Comparison of ENCODE assay signal across 12 mouse cellular contexts in genomic region chr19:32199861-32200574, GRCm38 (mm10).
DNase-seq lines count a peak whose midpoint lies in the region; ATAC-seq and TF ChIP-seq lines count a peak whose summit lies in the region.
"Had no signal": no experiment of that assay in that cellular context is flagged by ENCODE, and none has a peak within 500 bp of the region (broad histone marks: within the 10 kb centered on the region; RNA-seq: fewer than 3 reads in every experiment).

No protein-coding gene starts in this region.

- no peaks in the 10 kb centered on the region for H3K9me3 ChIP-seq in heart, embryonic 12.5 days (replicated peaks)
- no peaks in the 10 kb centered on the region for H3K9me3 ChIP-seq in kidney, postnatal 0 days (replicated peaks; ENCODE audit: low read length)
- H3K9me3 ChIP-seq: G1E had no signal

- DNase-seq in heart, adult 11 months: peak; percentile 88
- DNase-seq in kidney, postnatal 0 days (ENCODE audit: low spot score): no peak
- DNase-seq in kidney, postnatal 36 days: no peak
- no peak for DNase-seq in T-cell, adult 2 months (ENCODE audit: low spot score)
- no peak for DNase-seq in neural tube, embryonic 10.5 days (ENCODE audit: extremely low spot score, low spot score)
- DNase-seq: adrenal gland, postnatal 10 days; embryo, embryonic 11 days had no signal

- no peak for ATAC-seq in heart, embryonic 12.5 days (ENCODE audit: insufficient number of reproducible peaks, low FRiP score)
- no peak for ATAC-seq in kidney, postnatal 0 days (replicated peaks; ENCODE audit: low FRiP score, low read depth)
- peak; percentile 57 for ATAC-seq in granulocyte monocyte progenitor cell, adult 5-6 weeks (replicated peaks; ENCODE audit: poor library complexity, severe bottlenecking)
- peak; percentile 61 for ATAC-seq in megakaryocyte progenitor cell, adult 5-6 weeks (replicated peaks; ENCODE audit: poor library complexity)
- ATAC-seq: hindbrain, postnatal 0 days had no signal

- 54% methylated on average over 4 of the region's 4 CpGs for WGBS in heart, embryonic 12.5 days
- WGBS in kidney, postnatal 0 days: 64% methylated on average over 4 of the region's 4 CpGs

- no peak overlapping the region for H3K9ac ChIP-seq in heart, embryonic 12.5 days
- no peak overlapping the region for H3K9ac ChIP-seq in kidney, postnatal 0 days (ENCODE audit: low read depth, low read length)

- H3K27ac ChIP-seq in heart, embryonic 12.5 days (ENCODE audit: poor library complexity, severe bottlenecking): no peak overlapping the region
- no peak overlapping the region for H3K27ac ChIP-seq in kidney, postnatal 0 days
- H3K27ac ChIP-seq: hindbrain, postnatal 0 days had no signal

- TF ChIP-seq CTCF in kidney, postnatal 0 days (IDR thresholded peaks at IDR 0.05; ENCODE audit: low read depth): peak; percentile 15; the same call in 1 of the 2 replicates

- no peak overlapping the region for H3K4me2 ChIP-seq in heart, embryonic 12.5 days
- H3K4me2 ChIP-seq in kidney, postnatal 0 days (ENCODE audit: low read length): no peak overlapping the region

- no peak overlapping the region for H3K4me3 ChIP-seq in heart, embryonic 12.5 days
- H3K4me3 ChIP-seq in kidney, postnatal 0 days (replicated peaks; ENCODE audit: low read depth, low read length): no peak overlapping the region

- H3K27me3 ChIP-seq in heart, embryonic 12.5 days (replicated peaks): no peaks in the 10 kb centered on the region
- no peaks in the 10 kb centered on the region for H3K27me3 ChIP-seq in kidney, postnatal 0 days (ENCODE audit: insufficient read depth, low read length)

- peaks cover 49% of the 10 kb centered on the region for H3K4me1 ChIP-seq in heart, embryonic 12.5 days (replicated peaks)
- 0 out of 2 replicates have a peak, but pooled peaks cover 2% of the 10 kb centered on the region for H3K4me1 ChIP-seq in kidney, postnatal 0 days (replicated peaks; ENCODE audit: insufficient read depth, low read length)

- no peaks in the 10 kb centered on the region for H3K36me3 ChIP-seq in heart, embryonic 12.5 days
- no peaks in the 10 kb centered on the region for H3K36me3 ChIP-seq in kidney, postnatal 0 days (ENCODE audit: insufficient read depth, low read length)

Comparison
In these comparisons a context has a peak if more than half of its experiments do, and no peak if none do; other contexts are left out.
1. ATAC-seq: peak in granulocyte monocyte progenitor cell, adult 5-6 weeks (single experiment) and megakaryocyte progenitor cell, adult 5-6 weeks (single experiment); none in heart, embryonic 12.5 days (single experiment) and kidney, postnatal 0 days (single experiment).